ENCODE assay signal across 8 mouse cellular contexts in genomic region chr2:69790722-69791121, GRCm38 (mm10). TPM values are rescaled to one million over a fixed set of nuclear protein-coding genes. Genes with fewer than 3 reads are reported as not detected.
DNase-seq lines count a peak whose midpoint lies in the region; ATAC-seq and TF ChIP-seq lines count a peak whose summit lies in the region.

No protein-coding gene starts in this region.

- H3K4me3 ChIP-seq in layer of hippocampus, adult 2 months, result peak overlapping the region; percentile 97
- peak overlapping the region; percentile 54; the same call in 1 of the 2 replicates for H3K4me3 ChIP-seq in embryonic fibroblast, embryonic 13.5 days (ENCODE audit: insufficient read depth, low read length)
- H3K4me3 ChIP-seq in intestine, embryonic 16.5 days (ENCODE audit: low read length), result no peak overlapping the region
- H3K4me3 ChIP-seq in neural tube, embryonic 13.5 days, result peak overlapping the region; percentile 68; the same call in 1 of the 2 replicates
- H3K4me3 ChIP-seq in thymus, adult 2 months (ENCODE audit: control insufficient read depth, insufficient read depth, low read length), result no peak overlapping the region

- no peak for ATAC-seq in intestine, embryonic 16.5 days
- ATAC-seq in neural tube, embryonic 13.5 days (ENCODE audit: low read depth), result no peak
- ATAC-seq in erythroid progenitor cell, adult 5-6 weeks (replicated peaks; ENCODE audit: low FRiP score, poor library complexity, severe bottlenecking), result no peak

- H3K36me3 ChIP-seq in intestine, embryonic 16.5 days (ENCODE audit: control insufficient read depth, insufficient read depth, low read length), result peaks cover 3% of the 10 kb centered on the region
- peaks cover 37% of the 10 kb centered on the region for H3K36me3 ChIP-seq in neural tube, embryonic 13.5 days
- peaks cover 11% of the 10 kb centered on the region for H3K36me3 ChIP-seq in thymus, adult 2 months (ENCODE audit: control insufficient read depth, insufficient read depth, low read length)

- no peaks in the 10 kb centered on the region for H3K27me3 ChIP-seq in intestine, embryonic 16.5 days (replicated peaks; ENCODE audit: control insufficient read depth, insufficient read depth, low read length)
- no peaks in the 10 kb centered on the region for H3K27me3 ChIP-seq in neural tube, embryonic 13.5 days
- H3K27me3 ChIP-seq in thymus, adult 2 months (ENCODE audit: control insufficient read depth, insufficient read depth, low read length), result no peaks in the 10 kb centered on the region

- no peak for DNase-seq in layer of hippocampus, adult 2 months (ENCODE audit: low spot score in 2 of 2)
- no peak for DNase-seq in layer of hippocampus, adult 11-12 months (ENCODE audit: low spot score)
- DNase-seq in thymus, adult 2 months, result no peak
- no peak for DNase-seq in adipocyte (ENCODE audit: low spot score)

- no peak for TF ChIP-seq CTCF in layer of hippocampus, adult 2 months (conservative IDR thresholded peaks at IDR 0.05)
- no peak for TF ChIP-seq CTCF in embryonic fibroblast, embryonic 13.5 days (IDR thresholded peaks at IDR 0.05; ENCODE audit: borderline replicate concordance, insufficient read depth, low read length)
- TF ChIP-seq CTCF in thymus, adult 2 months (IDR thresholded peaks at IDR 0.05; ENCODE audit: borderline replicate concordance, control insufficient read depth, extremely low read depth, insufficient read depth, low read length, poor library complexity), result no peak

- H3K9me3 ChIP-seq in intestine, embryonic 16.5 days (ENCODE audit: control insufficient read depth, low read length), result no peaks in the 10 kb centered on the region
- no peaks in the 10 kb centered on the region for H3K9me3 ChIP-seq in neural tube, embryonic 13.5 days

- WGBS in intestine, embryonic 16.5 days, result 74% methylated on average over 4 of the region's 4 CpGs
- WGBS in neural tube, embryonic 13.5 days, result 78% methylated on average over 4 of the region's 4 CpGs
- 72% methylated on average over 4 of the region's 4 CpGs for WGBS in thymus, adult 2 months

- 0 out of 2 replicates have a peak overlapping the region, but pooled peaks have one; percentile 72 for H3K4me2 ChIP-seq in intestine, embryonic 16.5 days (ENCODE audit: low read depth, low read length)
- peak overlapping the region; percentile 86 for H3K4me2 ChIP-seq in neural tube, embryonic 13.5 days

- H3K9ac ChIP-seq in intestine, embryonic 16.5 days (ENCODE audit: low read depth, low read length), result no peak overlapping the region
- H3K9ac ChIP-seq in neural tube, embryonic 13.5 days, result no peak overlapping the region

- H3K4me1 ChIP-seq in embryonic fibroblast, embryonic 13.5 days (ENCODE audit: control insufficient read depth, insufficient read depth, low read length), result no peaks in the 10 kb centered on the region
- no peaks in the 10 kb centered on the region for H3K4me1 ChIP-seq in intestine, embryonic 16.5 days (ENCODE audit: control insufficient read depth, insufficient read depth, low read length)
- H3K4me1 ChIP-seq in neural tube, embryonic 13.5 days (replicated peaks), result peaks cover 21% of the 10 kb centered on the region
- peaks cover 5% of the 10 kb centered on the region for H3K4me1 ChIP-seq in thymus, adult 2 months (replicated peaks; ENCODE audit: control insufficient read depth, insufficient read depth, low read length)

- TF ChIP-seq POLR2A in embryonic fibroblast, embryonic 13.5 days (IDR thresholded peaks at IDR 0.05; ENCODE audit: low read depth, low read length), result no peak
- TF ChIP-seq POLR2A in thymus, adult 2 months (IDR thresholded peaks at IDR 0.05; ENCODE audit: control insufficient read depth, extremely low read depth, insufficient read depth, low read length, poor library complexity), result no peak

- H3K27ac ChIP-seq in layer of hippocampus, adult 2 months, result no peak overlapping the region
- no peak overlapping the region for H3K27ac ChIP-seq in embryonic fibroblast, embryonic 13.5 days (ENCODE audit: insufficient read depth, low read length)
- no peak overlapping the region for H3K27ac ChIP-seq in intestine, embryonic 16.5 days (ENCODE audit: low read length)
- no peak overlapping the region for H3K27ac ChIP-seq in neural tube, embryonic 13.5 days (replicated peaks)
- no peak overlapping the region for H3K27ac ChIP-seq in thymus, adult 2 months (ENCODE audit: control insufficient read depth, insufficient read depth, low read length)

RNA-seq across cellular contexts. Expression of gene Phospho2, which starts 1.3 kb away (rescaled TPM):
- 10 to 100 TPM; 19.8 to 23.7 TPM for total RNA-seq in layer of hippocampus, adult 2 months (2021)
- 16.3 and 22.5 TPM in 2 replicates for polyA plus RNA-seq in embryonic fibroblast, embryonic 13.5 days (2011; ENCODE audit: insufficient read length, low read depth, missing spikeins)
- polyA plus RNA-seq in intestine, embryonic 16.5 days (2015; fragmentation: Nextera tagmentation; extraction: Ambion mirVana), result 22.4 and 23.1 TPM in 2 replicates
- polyA plus RNA-seq in neural tube, embryonic 13.5 days (2015; fragmentation: Nextera tagmentation; extraction: Ambion mirVana), result 38.2 and 39.0 TPM in 2 replicates
- 10.5 and 10.9 TPM in 2 replicates for total RNA-seq in erythroid progenitor cell, adult 5-6 weeks (2015; ENCODE audit: low replicate concordance)
- 15.1 and 16.3 TPM in 2 replicates for total RNA-seq in erythroid progenitor cell, adult 5-6 weeks (2017; ENCODE audit: low replicate concordance)
- 87.1 and 106 TPM in 2 replicates for polyA plus RNA-seq in thymus, adult 2 months (2012; rRNA removed)

RNA-seq across cellular contexts. Expression of gene Ccdc173, which starts 1.3 kb away (rescaled TPM):
- 1 to 10 TPM; 2.7 to 3.1 TPM for total RNA-seq in layer of hippocampus, adult 2 months (2021)
- polyA plus RNA-seq in embryonic fibroblast, embryonic 13.5 days (2011; ENCODE audit: insufficient read length, low read depth, missing spikeins), result 1.1 and 1.8 TPM in 2 replicates
- polyA plus RNA-seq in intestine, embryonic 16.5 days (2015; fragmentation: Nextera tagmentation; extraction: Ambion mirVana), result 0.84 and 0.97 TPM in 2 replicates
- 2.4 and 3.1 TPM in 2 replicates for polyA plus RNA-seq in neural tube, embryonic 13.5 days (2015; fragmentation: Nextera tagmentation; extraction: Ambion mirVana)
- not detected in 2 replicates for total RNA-seq in erythroid progenitor cell, adult 5-6 weeks (2015; ENCODE audit: low replicate concordance)
- 1.3 TPM in 1 of 2 replicates, not detected in the other for total RNA-seq in erythroid progenitor cell, adult 5-6 weeks (2017; ENCODE audit: low replicate concordance)
- polyA plus RNA-seq in thymus, adult 2 months (2012; rRNA removed), result 0.26 and 0.43 TPM in 2 replicates

RNA-seq across cellular contexts. Expression of gene Klhl23, which starts 31.0 kb away (rescaled TPM):
- total RNA-seq in layer of hippocampus, adult 2 months (2021), result 10 to 100 TPM; 43.8 to 44.3 TPM
- 22.5 and 30.2 TPM in 2 replicates for polyA plus RNA-seq in embryonic fibroblast, embryonic 13.5 days (2011; ENCODE audit: insufficient read length, low read depth, missing spikeins)
- 29.5 and 31.1 TPM in 2 replicates for polyA plus RNA-seq in intestine, embryonic 16.5 days (2015; fragmentation: Nextera tagmentation; extraction: Ambion mirVana)
- 57.9 and 67.3 TPM in 2 replicates for polyA plus RNA-seq in neural tube, embryonic 13.5 days (2015; fragmentation: Nextera tagmentation; extraction: Ambion mirVana)
- 4.0 and 6.7 TPM in 2 replicates for total RNA-seq in erythroid progenitor cell, adult 5-6 weeks (2015; ENCODE audit: low replicate concordance)
- 1.6 and 12.1 TPM in 2 replicates for total RNA-seq in erythroid progenitor cell, adult 5-6 weeks (2017; ENCODE audit: low replicate concordance)
- 2.5 and 3.4 TPM in 2 replicates for polyA plus RNA-seq in thymus, adult 2 months (2012; rRNA removed)

Comparison
In these comparisons a context has a peak if more than half of its experiments do, and no peak if none do; other contexts are left out.
1. H3K4me3 ChIP-seq: peak in layer of hippocampus, adult 2 months (single experiment), embryonic fibroblast, embryonic 13.5 days (single experiment) and neural tube, embryonic 13.5 days (single experiment); none in intestine, embryonic 16.5 days (single experiment) and thymus, adult 2 months (single experiment).